Mouse (Mus musculus) MEL (cell line): ENCODE results near the gene Fam13c. TPM values are rescaled to one million over a fixed set of nuclear protein-coding genes. Genes with fewer than 3 reads are reported as not detected.

Experiments used
- DNase-seq: peaks from one replicate; pipeline ENCODE4 v3.0.0; 2011; ENCODE audit warnings: low read depth, low spot score
- H3K27ac ChIP-seq: 2 replicates; pipeline ENCODE4 v1.5.1; 2012; ENCODE audit warnings: low read depth, mild to moderate bottlenecking, control low read depth, low read length, moderate library complexity; ENCODE audit not compliant: control insufficient read depth
- H3K27me3 ChIP-seq, 2 experiments: fragments of 150-350 bp in 1 of 2; sonication (generic) in 1 of 2; 2 replicates each; pipeline ENCODE4 v1.6.1; 2012; ENCODE audit warnings: low read length in 2 of 2, mild to moderate bottlenecking in 2 of 2, improper control_type of control experiment in 1 of 2, moderate library complexity in 1 of 2; ENCODE audit not compliant: insufficient read depth in 2 of 2, control insufficient read depth in 1 of 2
- H3K36me3 ChIP-seq, 2 experiments: 2 replicates each; pipeline ENCODE4 v1.6.1; 2012 to 2014; ENCODE audit warnings: low read length in 2 of 2, improper control_type of control experiment in 1 of 2, inconsistent platforms in 1 of 2, mild to moderate bottlenecking in 1 of 2; ENCODE audit not compliant: insufficient read depth in 2 of 2, control insufficient read depth in 1 of 2
- H3K4me1 ChIP-seq, 2 experiments: fragments of 150-350 bp in 1 of 2; sonication (generic) in 1 of 2; 2 replicates each; pipeline ENCODE4 v1.6.1; 2012; ENCODE audit warnings: low read length in 2 of 2, improper control_type of control experiment in 1 of 2, mild to moderate bottlenecking in 1 of 2; ENCODE audit not compliant: insufficient read depth in 2 of 2, control insufficient read depth in 1 of 2
- H3K4me3 ChIP-seq, 2 experiments: fragments of 150-350 bp in 1 of 2; sonication (generic) in 1 of 2; 2 replicates each; pipeline ENCODE4 v1.5.1; 2012; ENCODE audit warnings: low read depth in 2 of 2, low read length in 2 of 2, mild to moderate bottlenecking in 2 of 2, moderate library complexity in 2 of 2, control low read depth in 1 of 2, improper control_type of control experiment in 1 of 2; ENCODE audit not compliant: control insufficient read depth in 1 of 2, insufficient read depth in 1 of 2
- H3K79me2 ChIP-seq: 2 replicates; pipeline ENCODE4 v1.6.1; 2012; ENCODE audit warnings: mild to moderate bottlenecking, low read length, moderate library complexity; ENCODE audit not compliant: control insufficient read depth, poor library complexity, insufficient read depth
- H3K9ac ChIP-seq: 2 replicates; pipeline ENCODE4 v1.6.1; 2012; ENCODE audit warnings: low read depth, mild to moderate bottlenecking, control low read depth, low read length, moderate library complexity; ENCODE audit not compliant: control insufficient read depth, poor library complexity, severe bottlenecking
- H3K9me3 ChIP-seq: fragments of 150-350 bp; sonication (generic); replicated peaks from 2 replicates; pipeline ENCODE4 v1.6.1; 2012; ENCODE audit warnings: mild to moderate bottlenecking, low read length, improper control_type of control experiment, moderate library complexity; ENCODE audit not compliant: insufficient read depth
- EP300 ChIP-seq, 2 experiments: IDR thresholded peaks; 2 replicates each; pipeline ENCODE4 v1.6.1; 2011; ENCODE audit warnings: improper control_type of control experiment in 2 of 2, low read length in 2 of 2, low read depth in 1 of 2, mild to moderate bottlenecking in 1 of 2
- KAT2A ChIP-seq: conservative IDR thresholded peaks from 2 replicates; pipeline ENCODE4 v1.6.1; 2012; ENCODE audit warnings: low read depth, low read length, improper control_type of control experiment, inconsistent platforms
- MYB ChIP-seq: IDR thresholded peaks from 2 replicates; pipeline ENCODE4 v1.6.1; 2011; ENCODE audit warnings: mild to moderate bottlenecking, low read depth, low read length, improper control_type of control experiment
- POLR2AphosphoS2 ChIP-seq: IDR thresholded peaks from 2 replicates; pipeline ENCODE4 v1.6.1; 2011; ENCODE audit warnings: low read length, improper control_type of control experiment
- RAD21 ChIP-seq: IDR thresholded peaks from 2 replicates; pipeline ENCODE4 v1.6.1; 2011; ENCODE audit warnings: mild to moderate bottlenecking, low read depth, low read length, improper control_type of control experiment
- RCOR1 ChIP-seq: IDR thresholded peaks from 2 replicates; pipeline ENCODE4 v1.6.1; 2012; ENCODE audit warnings: low read depth, mild to moderate bottlenecking, inconsistent platforms, low read length, improper control_type of control experiment
- SIN3A ChIP-seq: IDR thresholded peaks from 2 replicates; pipeline ENCODE4 v1.6.1; 2012; ENCODE audit warnings: low read length, improper control_type of control experiment, inconsistent platforms
- SMC3 ChIP-seq: IDR thresholded peaks from 2 replicates; pipeline ENCODE4 v1.6.1; 2011; ENCODE audit warnings: low read depth, low read length, improper control_type of control experiment
- TBP ChIP-seq: IDR thresholded peaks from 2 replicates; pipeline ENCODE4 v1.8.0; 2011; ENCODE audit warnings: low read depth, low read length, improper control_type of control experiment
- TCF12 ChIP-seq: IDR thresholded peaks from 2 replicates; pipeline ENCODE4 v1.6.1; 2014; ENCODE audit warnings: low read depth, mild to moderate bottlenecking, inconsistent platforms, low read length, improper control_type of control experiment, moderate library complexity
- UBTF ChIP-seq: IDR thresholded peaks from 2 replicates; pipeline ENCODE4 v1.6.1; 2012; ENCODE audit warnings: low read depth, mild to moderate bottlenecking, inconsistent platforms, low read length, improper control_type of control experiment, moderate library complexity, borderline replicate concordance; ENCODE audit not compliant: insufficient read depth
- USF2 ChIP-seq, 2 experiments: IDR thresholded peaks; 2 replicates each; pipeline ENCODE4 v1.6.1; 2011 to 2012; ENCODE audit warnings: improper control_type of control experiment in 2 of 2, low read length in 2 of 2, borderline replicate concordance in 1 of 2, inconsistent platforms in 1 of 2, low read depth in 1 of 2, mild to moderate bottlenecking in 1 of 2; ENCODE audit not compliant: insufficient read depth in 1 of 2
- ZC3H11A ChIP-seq: IDR thresholded peaks from 2 replicates; pipeline ENCODE4 v1.6.1; 2012; ENCODE audit warnings: low read depth, mild to moderate bottlenecking, inconsistent platforms, low read length, improper control_type of control experiment
- ZMIZ1 ChIP-seq: IDR thresholded peaks from 2 replicates; pipeline ENCODE4 v1.6.1; 2012; ENCODE audit warnings: low read depth, mild to moderate bottlenecking, inconsistent platforms, low read length, improper control_type of control experiment, moderate library complexity
- ZNF384 ChIP-seq: IDR thresholded peaks from 2 replicates; pipeline ENCODE4 v1.6.1; 2012; ENCODE audit warnings: low read depth, mild to moderate bottlenecking, inconsistent platforms, low read length, improper control_type of control experiment
- polyA plus RNA-seq, 2 experiments: library from polyadenylated mRNA; stranded (reverse) in 1 of 2; unstranded in 1 of 2; fragments of >175 nt in 1 of 2; fragments of >200 nt in 1 of 2; gene quantifications; 2 replicates each; pipeline versions ENCODE4 v1.2.1 to v1.2.4; 2012; ENCODE audit warnings: low replicate concordance in 2 of 2, low read depth in 1 of 2; ENCODE audit not compliant: insufficient read length in 2 of 2, insufficient read depth in 1 of 2, missing spikeins in 1 of 2
- total RNA-seq: library from RNA; depleted of rRNA; stranded (reverse); fragments of 300-350 nt; gene quantifications from 2 replicates; pipeline ENCODE4 v1.2.3, GENCODE M21; 2012

The Fam13c gene
- total and polyA plus RNA-seq, 3 experiments = not detected

GRCm38 (mm10) chr10:70519640-70520099 lies 79.4 kb downstream of the Fam13c start:
- Histone ChIP-seq H3K27ac (no peak overlapping the region), H3K27me3 (no peaks in the 10 kb centered on the region), H3K36me3 (no peaks in the 10 kb centered on the region), H3K79me2 (no peaks in the 10 kb centered on the region), H3K9me3 (no peaks in the 10 kb centered on the region), H3K9ac (no peak overlapping the region), H3K4me1 (no peaks in the 10 kb centered on the region), H3K4me3 (no peak overlapping the region)
- no peak for DNase-seq
- no peak for TF ChIP-seq USF2 (IDR thresholded peaks at IDR 0.05; ENCODE audit: borderline replicate concordance in 1 of 2, insufficient read depth in 1 of 2, low read depth in 1 of 2, low read length in 2 of 2)
- no peak for TF ChIP-seq EP300 (IDR thresholded peaks at IDR 0.05; ENCODE audit: low read depth in 1 of 2, low read length in 2 of 2)
- no peak for TF ChIP-seq RAD21
- TF ChIP-seq SIN3A = no peak
- no peak for TF ChIP-seq KAT2A
- no peak for TF ChIP-seq RCOR1
- TF ChIP-seq MYB = no peak
- TF ChIP-seq UBTF = no peak
- TF ChIP-seq ZMIZ1 = no peak
- TF ChIP-seq, all 39 proteins: peak for 0

DNA sequence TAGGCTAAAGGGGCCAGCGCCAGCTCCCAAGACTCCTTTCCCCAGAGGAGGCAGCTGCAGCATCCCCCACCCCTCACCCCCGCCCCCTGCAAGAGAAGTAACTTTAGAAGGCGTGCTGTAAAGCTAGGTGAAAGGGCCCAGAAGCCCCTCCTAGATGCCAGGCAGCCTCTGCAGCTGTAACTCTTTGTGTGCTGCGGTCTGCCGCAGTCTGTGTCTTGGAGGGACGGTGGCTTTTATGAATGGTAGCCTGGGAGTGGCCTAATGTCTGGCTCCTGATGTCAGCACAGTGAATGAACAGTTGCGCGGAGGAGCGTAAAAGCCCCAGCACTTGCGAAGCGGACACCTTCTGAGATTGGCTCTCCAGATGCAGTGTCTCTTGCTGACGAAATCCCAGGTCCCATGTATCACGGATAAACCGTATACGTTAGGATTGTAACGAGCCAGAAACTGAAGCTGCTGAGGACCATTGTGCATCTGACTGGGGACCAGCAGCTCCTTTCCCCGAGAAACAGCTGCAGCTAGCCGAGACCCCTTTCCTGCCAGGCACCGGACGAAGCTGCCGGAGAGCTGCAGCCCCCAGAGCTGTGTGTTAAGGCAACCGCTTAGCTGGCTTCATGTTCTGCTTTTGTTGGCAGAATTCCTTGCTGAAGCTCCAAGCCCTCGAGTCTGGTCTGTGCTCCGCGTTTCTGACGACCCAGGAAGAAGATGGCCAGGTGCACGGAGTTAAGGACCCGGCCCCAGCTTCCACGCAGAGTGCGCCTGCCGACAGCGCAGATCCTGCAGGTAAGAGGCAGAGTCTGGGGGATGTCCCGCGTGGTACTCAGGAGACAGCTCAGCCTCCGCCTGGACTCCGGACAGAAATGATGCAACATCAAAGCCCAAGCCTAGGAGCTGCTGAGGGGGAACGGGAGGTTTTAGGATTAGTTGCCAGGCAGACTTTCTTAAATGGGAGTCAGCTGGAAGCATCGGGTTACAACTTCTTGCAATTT lies 80.2 kb downstream of the Fam13c start:
- Histone ChIP-seq H3K4me1 (no peaks in the 10 kb centered on the region), H3K9me3 (no peaks in the 10 kb centered on the region), H3K27me3 (no peaks in the 10 kb centered on the region), H3K9ac (no peak overlapping the region), H3K27ac (no peak overlapping the region)
- TF ChIP-seq TCF12 = no peak
- no peak for TF ChIP-seq MYB
- no peak for TF ChIP-seq SMC3
- TF ChIP-seq POLR2AphosphoS2 = no peak
- TF ChIP-seq UBTF = no peak
- TF ChIP-seq ZMIZ1 = no peak
- TF ChIP-seq TBP = no peak
- no peak for TF ChIP-seq ZC3H11A
- TF ChIP-seq ZNF384 = no peak
- TF ChIP-seq, all 39 proteins: peak for 0
- no peak overlapping the region for H3K4me3 ChIP-seq
- H3K79me2 ChIP-seq = no peaks in the 10 kb centered on the region
- no peaks in the 10 kb centered on the region for H3K36me3 ChIP-seq
- no peak for DNase-seq
